Mouse (Mus musculus) forebrain, embryonic 11.5 days (tissue): ENCODE results near the gene Slc22a17. TPM values are rescaled to one million over a fixed set of nuclear protein-coding genes. Genes with fewer than 3 reads are reported as not detected.

Source experiments
- ATAC-seq: fragments of 200-750 bp; cut with Nextera tagmentation; replicated peaks from 2 replicates; pipeline ENCODE4 v1.8.0; 2017; ENCODE audit warnings: moderate TSS enrichment; ENCODE audit not compliant: low FRiP score
- DNase-seq: peaks from one replicate; pipeline ENCODE4 v3.0.0-alpha.2; 2017; ENCODE audit warnings: low spot score
- H3K27ac ChIP-seq: fragments of 300-500 bp; sonication (generic); 2 replicates; pipeline ENCODE4 v1.5.1; 2014; ENCODE audit warnings: low read depth, low read length
- H3K27me3 ChIP-seq: fragments of 300-500 bp; sonication (generic); 2 replicates; pipeline ENCODE4 v1.6.1; 2014; ENCODE audit warnings: mild to moderate bottlenecking, low read length, mixed read lengths; ENCODE audit not compliant: control insufficient read depth, insufficient read depth
- H3K36me3 ChIP-seq: fragments of 300-500 bp; sonication (generic); 2 replicates; pipeline ENCODE4 v1.6.1; 2014; ENCODE audit warnings: mild to moderate bottlenecking, low read length, moderate library complexity, mixed read lengths; ENCODE audit not compliant: control insufficient read depth, insufficient read depth
- H3K4me1 ChIP-seq: fragments of 300-500 bp; sonication (generic); replicated peaks from 2 replicates; pipeline ENCODE4 v1.6.1; 2014; ENCODE audit warnings: low read length, mixed read lengths; ENCODE audit not compliant: control insufficient read depth, insufficient read depth
- H3K4me2 ChIP-seq: fragments of 300-500 bp; sonication (generic); 2 replicates; pipeline ENCODE4 v1.6.1; 2014; ENCODE audit warnings: low read depth, mild to moderate bottlenecking, low read length, moderate library complexity, mixed read lengths; ENCODE audit not compliant: severe bottlenecking
- H3K4me3 ChIP-seq: fragments of 300-500 bp; sonication (generic); 2 replicates; pipeline ENCODE4 v1.5.1; 2014; ENCODE audit warnings: low read depth, low read length
- H3K9ac ChIP-seq: fragments of 300-500 bp; sonication (generic); 2 replicates; pipeline ENCODE4 v1.6.1; 2014; ENCODE audit warnings: low read length
- H3K9me3 ChIP-seq: fragments of 300-500 bp; sonication (generic); 2 replicates; pipeline ENCODE4 v1.6.1; 2016; ENCODE audit warnings: low read length, mixed read lengths; ENCODE audit not compliant: control insufficient read depth
- WGBS: fragments of 180-500 bp; shearing (Covaris S2); extraction: QIAGEN DNeasy Blood & Tissue Kit; methylation state at CpG from one replicate; pipeline ENCODE4 v1.1.7; 2014; 5-methylcytosine and 5-hydroxymethylcytosine counted together
- polyA plus RNA-seq: library from polyadenylated mRNA; unstranded; fragments of >200 nt; fragmentation: Nextera tagmentation; extraction: Ambion mirVana; gene quantifications from 2 replicates; pipeline ENCODE4 v1.2.1, GENCODE M21; 2014

The Slc22a17 gene
- polyA plus RNA-seq, 1 experiment from 2014 or later: 44.4 TPM

- no peak for DNase-seq
- Histone ChIP-seq H3K4me3 (no peak overlapping the region), H3K4me2 (no peak overlapping the region), H3K9me3 (no peaks in the 10 kb centered on the region), H3K9ac (no peak overlapping the region), H3K4me1 (no peaks in the 10 kb centered on the region), H3K27me3 (no peaks in the 10 kb centered on the region), H3K36me3 (no peaks in the 10 kb centered on the region), H3K27ac (no peak overlapping the region)
- ATAC-seq: no peak
- 90% methylated on average over 8 of the region's 8 CpGs for WGBS
Observed at GRCm38 (mm10) chr14:54942479-54942878, 29.5 kb upstream of the Slc22a17 start.

GRCm38 (mm10) chr14:54941024-54941978, 28.4 kb upstream of the Slc22a17 start:
- H3K4me3 ChIP-seq: no peak overlapping the region
- no peak for DNase-seq

DNA sequence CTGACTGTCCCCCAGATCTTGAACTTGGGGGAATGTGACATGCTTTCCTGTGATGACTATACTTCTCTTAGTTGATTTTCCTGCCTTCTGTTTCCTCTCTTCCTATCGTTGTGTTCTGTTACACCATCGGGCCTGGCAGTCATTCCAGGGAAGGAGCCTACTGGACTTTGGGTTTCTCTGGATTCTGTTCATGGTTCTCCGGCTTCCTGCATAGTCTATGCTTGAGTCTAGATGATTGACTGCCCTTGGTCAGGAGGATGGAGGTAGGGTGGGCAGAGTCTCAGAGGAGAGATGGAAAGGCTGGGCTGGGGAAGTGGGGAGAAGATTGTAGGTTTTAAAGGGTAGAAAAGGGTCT, 27.2 kb upstream of the Slc22a17 start:
- H3K27ac ChIP-seq: no peak overlapping the region

More at GRCm38 (mm10) chr14:54941024-54941978, 28.4 kb upstream of the Slc22a17 start:
- no peak for ATAC-seq
- H3K4me1 ChIP-seq: no peaks in the 10 kb centered on the region
- no peak overlapping the region for H3K27ac ChIP-seq
- H3K36me3 ChIP-seq: no peaks in the 10 kb centered on the region
- H3K27me3 ChIP-seq: no peaks in the 10 kb centered on the region
- H3K9ac ChIP-seq: no peak overlapping the region
- no peaks in the 10 kb centered on the region for H3K9me3 ChIP-seq
- WGBS: 71% methylated on average over 13 of the region's 13 CpGs
- no peak overlapping the region for H3K4me2 ChIP-seq

DNA sequence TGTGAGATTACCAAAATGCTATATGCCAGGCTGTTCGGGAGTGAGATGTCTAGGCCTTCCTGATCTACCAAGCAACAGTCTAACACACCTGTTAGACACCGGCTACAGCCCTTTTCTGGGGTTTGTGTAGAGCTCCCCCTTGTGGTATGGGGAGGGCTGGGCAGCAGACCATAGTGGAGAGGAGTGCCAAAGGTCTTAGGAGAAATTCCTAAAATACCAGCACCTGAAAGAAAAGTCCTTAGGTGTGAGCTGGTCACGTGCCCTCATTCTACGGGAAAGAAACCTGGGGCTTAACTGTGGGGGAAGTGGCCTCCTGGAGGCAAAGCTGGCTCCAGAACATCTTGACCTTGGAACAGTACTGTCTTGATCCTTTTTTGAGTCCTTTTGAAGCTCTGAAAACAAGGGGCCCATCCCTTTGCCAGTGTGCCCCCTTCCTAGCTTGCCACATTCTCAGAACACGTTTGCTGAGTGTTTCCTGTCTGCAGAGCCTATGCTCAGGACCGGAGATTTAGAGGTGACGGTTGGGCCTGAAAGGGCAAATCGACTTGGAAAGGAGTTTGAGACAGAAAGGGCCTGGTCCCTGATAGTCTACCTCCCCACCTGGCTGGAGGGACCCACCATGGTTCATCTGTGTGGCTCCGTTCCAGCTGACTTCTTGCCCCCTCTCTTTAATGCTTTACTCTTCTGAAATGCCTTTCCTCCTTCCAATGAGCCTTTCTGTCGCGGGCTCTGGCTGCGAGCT, 26.7 kb upstream of the Slc22a17 start:
- Histone ChIP-seq H3K4me3 (no peak overlapping the region), H3K4me2 (no peak overlapping the region), H3K27ac (no peak overlapping the region), H3K9ac (no peak overlapping the region), H3K36me3 (no peaks in the 10 kb centered on the region), H3K9me3 (no peaks in the 10 kb centered on the region), H3K4me1 (no peaks in the 10 kb centered on the region), H3K27me3 (no peaks in the 10 kb centered on the region)
- DNase-seq: peak; percentile 77
- ATAC-seq: 0 out of 2 replicates have a peak, but pooled peaks have one; percentile 18
- 52% methylated on average over 12 of the region's 12 CpGs for WGBS

More for the DNA sequence above, 27.2 kb upstream of the Slc22a17 start:
- no peak overlapping the region for H3K4me3 ChIP-seq
- DNase-seq (no peak), ATAC-seq (no peak)
- no peaks in the 10 kb centered on the region for H3K4me1 ChIP-seq
- no peak overlapping the region for H3K4me2 ChIP-seq
- H3K27me3 ChIP-seq: no peaks in the 10 kb centered on the region
- no peaks in the 10 kb centered on the region for H3K9me3 ChIP-seq
- 91% methylated on average over 3 of the region's 3 CpGs for WGBS
- H3K9ac ChIP-seq: no peak overlapping the region
- no peaks in the 10 kb centered on the region for H3K36me3 ChIP-seq

DNA sequence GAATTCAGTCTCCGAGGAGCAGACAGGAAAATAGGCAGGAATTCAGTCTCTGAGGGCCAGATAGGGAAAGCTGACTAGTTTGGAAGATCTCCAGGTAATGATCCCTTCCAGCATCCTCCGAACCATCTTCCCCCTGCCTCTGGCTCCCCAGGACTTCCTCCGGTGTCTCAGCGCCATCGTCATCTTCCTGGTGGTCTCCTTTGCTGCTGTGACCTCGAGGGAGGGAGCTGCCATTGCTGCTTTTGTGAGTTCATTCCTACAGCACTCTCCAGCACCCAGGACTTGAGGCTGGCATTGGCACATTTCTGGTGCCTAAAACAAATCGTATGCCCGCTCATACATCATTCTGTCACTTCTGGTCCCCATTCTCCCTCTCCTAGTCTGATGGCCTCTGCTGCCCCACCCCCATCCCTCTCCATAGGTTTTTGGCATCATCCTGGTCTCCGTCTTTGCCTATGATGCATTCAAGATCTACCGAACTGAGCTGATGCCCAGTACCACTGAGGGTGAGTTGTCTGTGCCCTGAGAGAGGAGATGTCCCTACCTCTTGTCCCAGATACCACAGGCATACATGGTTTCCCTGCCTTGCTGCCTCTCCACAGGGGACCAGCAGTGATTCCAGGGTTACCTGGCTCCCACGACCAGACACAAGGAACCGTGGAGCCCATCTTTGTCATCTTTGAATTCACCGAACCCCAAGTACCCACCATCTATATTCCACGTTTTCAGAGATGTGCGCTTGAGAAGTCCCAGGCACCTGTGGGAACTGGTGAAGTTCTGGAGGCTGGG, 25.7 kb upstream of the Slc22a17 start:
- Histone ChIP-seq H3K4me2 (no peak overlapping the region), H3K4me1 (no peaks in the 10 kb centered on the region), H3K27me3 (no peaks in the 10 kb centered on the region), H3K9me3 (no peaks in the 10 kb centered on the region), H3K27ac (no peak overlapping the region), H3K4me3 (no peak overlapping the region), H3K36me3 (no peaks in the 10 kb centered on the region), H3K9ac (no peak overlapping the region)
- ATAC-seq (no peak), DNase-seq (no peak)
- 82% methylated on average over 15 of the region's 15 CpGs for WGBS

DNA sequence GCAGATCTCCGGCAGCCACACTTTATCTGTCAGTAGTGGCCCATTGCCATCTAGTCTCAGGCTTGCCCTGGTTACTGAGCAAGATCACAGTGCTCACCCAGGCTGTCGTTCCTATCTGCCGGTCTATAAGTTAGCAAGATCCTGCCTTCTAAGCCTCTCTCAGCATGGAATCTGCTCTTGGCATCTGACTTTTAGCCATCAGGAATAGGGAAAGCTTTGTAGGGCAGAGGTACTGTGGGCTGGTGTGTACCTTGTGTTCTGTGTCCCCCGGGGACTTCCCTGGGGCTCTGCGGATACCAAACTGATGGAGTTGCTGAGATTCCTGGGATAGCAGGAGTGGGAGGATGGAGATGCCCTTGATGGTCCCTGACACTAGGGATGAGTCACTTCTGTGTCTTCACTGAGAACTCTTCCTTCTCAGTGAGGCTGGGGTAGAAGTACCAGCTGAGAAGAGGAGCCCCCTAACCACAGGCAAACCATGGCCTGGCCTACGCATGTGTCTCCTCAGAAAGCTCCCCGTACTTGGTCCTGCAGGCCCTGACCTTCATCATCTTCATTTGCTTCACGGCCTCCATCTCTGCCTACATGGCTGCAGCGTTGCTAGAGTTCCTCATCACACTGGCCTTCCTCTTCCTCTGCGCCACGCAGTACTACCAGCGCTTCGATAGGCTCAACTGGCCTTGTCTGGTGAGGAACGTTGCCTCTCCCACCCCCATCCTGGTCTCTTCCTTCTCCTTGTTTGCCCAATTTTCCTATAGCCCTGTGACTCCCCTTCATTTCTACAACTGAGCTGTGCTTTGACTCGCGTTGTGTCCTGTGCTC, 24.6 kb upstream of the Slc22a17 start:
- ATAC-seq: no peak
- DNase-seq: no peak
- Histone ChIP-seq H3K36me3 (no peaks in the 10 kb centered on the region), H3K4me1 (no peaks in the 10 kb centered on the region), H3K4me2 (no peak overlapping the region), H3K27ac (no peak overlapping the region), H3K9ac (no peak overlapping the region), H3K27me3 (no peaks in the 10 kb centered on the region), H3K9me3 (no peaks in the 10 kb centered on the region), H3K4me3 (no peak overlapping the region)
- WGBS: 85% methylated on average over 16 of the region's 16 CpGs

GRCm38 (mm10) chr14:54936831-54937160, 23.9 kb upstream of the Slc22a17 start:
- H3K27me3 ChIP-seq: no peaks in the 10 kb centered on the region
- no peak for ATAC-seq
- no peaks in the 10 kb centered on the region for H3K36me3 ChIP-seq
- DNase-seq: no peak
- H3K4me2 ChIP-seq: no peak overlapping the region
- no peaks in the 10 kb centered on the region for H3K4me1 ChIP-seq
- 71% methylated on average over 6 of the region's 6 CpGs for WGBS
- no peak overlapping the region for H3K4me3 ChIP-seq
- no peak overlapping the region; the same call in 1 of the 2 replicates for H3K9ac ChIP-seq
- no peaks in the 10 kb centered on the region for H3K9me3 ChIP-seq
- no peak overlapping the region for H3K27ac ChIP-seq
